In genomic region chr7:89151345-89151744, GRCm38 (mm10) we compare ENCODE assay signal across 18 mouse cellular contexts.
DNase-seq lines count a peak whose midpoint lies in the region; ATAC-seq and TF ChIP-seq lines count a peak whose summit lies in the region.
"Had no signal": no experiment of that assay in that cellular context is flagged by ENCODE, and none has a peak within 500 bp of the region (broad histone marks: within the 10 kb centered on the region; RNA-seq: fewer than 3 reads in every experiment).

No protein-coding gene starts in this region.

- no peak overlapping the region for H3K4me2 ChIP-seq in heart, postnatal 0 days (ENCODE audit: low read depth, low read length)
- no peak overlapping the region for H3K4me2 ChIP-seq in kidney, embryonic 16.5 days (replicated peaks; ENCODE audit: low read depth, low read length)
- no peak overlapping the region for H3K4me2 ChIP-seq in neural tube, embryonic 12.5 days (replicated peaks)
- no peak overlapping the region for H3K4me2 ChIP-seq in neural tube, embryonic 15.5 days
- H3K4me2 ChIP-seq: limb, embryonic 12.5 days had no signal

- WGBS in heart, postnatal 0 days, result 62% methylated on average over 6 of the region's 6 CpGs
- 49% methylated on average over 6 of the region's 6 CpGs for WGBS in kidney, embryonic 16.5 days
- 37% methylated on average over 6 of the region's 6 CpGs for WGBS in neural tube, embryonic 12.5 days
- WGBS in neural tube, embryonic 15.5 days, result 33% methylated on average over 6 of the region's 6 CpGs

- H3K4me1 ChIP-seq in heart, postnatal 0 days (ENCODE audit: control insufficient read depth, insufficient read depth), result no peaks in the 10 kb centered on the region
- H3K4me1 ChIP-seq in kidney, embryonic 16.5 days (ENCODE audit: insufficient read depth, low read length), result peaks cover 3% of the 10 kb centered on the region; the same call in 1 of the 2 replicates
- H3K4me1 ChIP-seq in neural tube, embryonic 12.5 days, result peaks cover 7% of the 10 kb centered on the region; the same call in 1 of the 2 replicates
- no peaks in the 10 kb centered on the region for H3K4me1 ChIP-seq in neural tube, embryonic 15.5 days
- H3K4me1 ChIP-seq: midbrain, embryonic 10.5 days had no signal

- no peak; the same call in 1 of the 2 replicates for TF ChIP-seq EP300 in heart, postnatal 0 days (IDR thresholded peaks at IDR 0.05; ENCODE audit: low read depth)

- H3K9ac ChIP-seq in heart, postnatal 0 days (replicated peaks; ENCODE audit: low read depth, low read length), result no peak overlapping the region
- H3K9ac ChIP-seq in kidney, embryonic 16.5 days (replicated peaks; ENCODE audit: low read length), result no peak overlapping the region
- no peak overlapping the region for H3K9ac ChIP-seq in neural tube, embryonic 12.5 days
- H3K9ac ChIP-seq in neural tube, embryonic 15.5 days (replicated peaks), result no peak overlapping the region
- H3K9ac ChIP-seq: limb, embryonic 12.5 days; liver, embryonic 14.5 days had no signal

- no peak overlapping the region for H3K4me3 ChIP-seq in heart, postnatal 0 days (ENCODE audit: low read depth, low read length)
- H3K4me3 ChIP-seq in kidney, embryonic 16.5 days (ENCODE audit: low read length), result no peak overlapping the region
- no peak overlapping the region for H3K4me3 ChIP-seq in neural tube, embryonic 12.5 days
- H3K4me3 ChIP-seq in neural tube, embryonic 15.5 days (replicated peaks), result no peak overlapping the region
- H3K4me3 ChIP-seq: layer of hippocampus, adult 2 months; left cerebral cortex, adult 2 months; limb, embryonic 12.5 days; midbrain, embryonic 10.5 days had no signal

- no peaks in the 10 kb centered on the region for H3K9me3 ChIP-seq in heart, postnatal 0 days (replicated peaks; ENCODE audit: control insufficient read depth, low read length)
- no peaks in the 10 kb centered on the region for H3K9me3 ChIP-seq in kidney, embryonic 16.5 days (ENCODE audit: low read length)
- no peaks in the 10 kb centered on the region for H3K9me3 ChIP-seq in neural tube, embryonic 12.5 days
- H3K9me3 ChIP-seq in neural tube, embryonic 15.5 days (replicated peaks), result no peaks in the 10 kb centered on the region
- H3K9me3 ChIP-seq: limb, embryonic 12.5 days; midbrain, embryonic 10.5 days had no signal

- no peaks in the 10 kb centered on the region for H3K27me3 ChIP-seq in heart, postnatal 0 days (ENCODE audit: control insufficient read depth, insufficient read depth, low read length)
- H3K27me3 ChIP-seq in kidney, embryonic 16.5 days (ENCODE audit: insufficient read depth, low read length), result no peaks in the 10 kb centered on the region
- H3K27me3 ChIP-seq in neural tube, embryonic 12.5 days (replicated peaks), result no peaks in the 10 kb centered on the region
- H3K27me3 ChIP-seq in neural tube, embryonic 15.5 days (replicated peaks), result no peaks in the 10 kb centered on the region
- H3K27me3 ChIP-seq: limb, embryonic 12.5 days had no signal

- peak overlapping the region; percentile 3 for H3K27ac ChIP-seq in heart, postnatal 0 days (ENCODE audit: low read depth)
- peak overlapping the region; percentile 57; the same call in 1 of the 2 replicates for H3K27ac ChIP-seq in kidney, embryonic 16.5 days (ENCODE audit: low read length)
- no peak overlapping the region for H3K27ac ChIP-seq in neural tube, embryonic 12.5 days
- H3K27ac ChIP-seq in neural tube, embryonic 15.5 days (replicated peaks), result no peak overlapping the region
- H3K27ac ChIP-seq: layer of hippocampus, adult 2 months; left cerebral cortex, adult 2 months; limb, embryonic 12.5 days; liver, embryonic 14.5 days; midbrain, embryonic 10.5 days had no signal

- no peak for DNase-seq in heart, postnatal 0 days (ENCODE audit: low spot score)
- no peak for DNase-seq in heart, adult 18-20 months
- DNase-seq in kidney, postnatal 36 days, result no peak
- no peak for DNase-seq in adrenal gland, adult 8-10 months
- DNase-seq: adrenal gland, adult 2 months; cerebellum, adult 18-20 months; right cerebral cortex, adult 18-20 months; thymus, adult 2 months had no signal

- ATAC-seq in heart, postnatal 0 days (ENCODE audit: insufficient read depth, low read depth), result peak; percentile 57; the same call in 1 of the 2 replicates
- ATAC-seq in kidney, embryonic 16.5 days (ENCODE audit: low FRiP score, low TSS enrichment), result peak; percentile 77; the same call in 1 of the 2 replicates
- 0 out of 2 replicates have a peak, but pooled peaks have one; percentile 9 for ATAC-seq in neural tube, embryonic 12.5 days (ENCODE audit: low FRiP score, low read depth)
- ATAC-seq in neural tube, embryonic 15.5 days (ENCODE audit: low FRiP score), result no peak
- ATAC-seq: CD4-positive, CD25-positive, alpha-beta regulatory T cell, adult 4 months; forebrain, embryonic 14.5 days had no signal

- TF ChIP-seq CTCF in heart, postnatal 0 days (IDR thresholded peaks at IDR 0.05; ENCODE audit: low read depth), result no peak

- H3K36me3 ChIP-seq in heart, postnatal 0 days (replicated peaks; ENCODE audit: control insufficient read depth, insufficient read depth, low read length), result peaks cover 28% of the 10 kb centered on the region
- H3K36me3 ChIP-seq in kidney, embryonic 16.5 days (ENCODE audit: insufficient read depth, low read length), result peaks cover 8% of the 10 kb centered on the region
- H3K36me3 ChIP-seq in neural tube, embryonic 12.5 days, result peaks cover 4% of the 10 kb centered on the region; the same call in 1 of the 2 replicates
- H3K36me3 ChIP-seq in neural tube, embryonic 15.5 days, result peaks cover 10% of the 10 kb centered on the region

Comparison
In these comparisons a context has a peak if more than half of its experiments do, and no peak if none do; other contexts are left out.
1. H3K27ac ChIP-seq: peak in heart, postnatal 0 days (single experiment) and kidney, embryonic 16.5 days (single experiment); none in neural tube, embryonic 12.5 days (single experiment) and neural tube, embryonic 15.5 days (single experiment).